Mouse (Mus musculus) gastrocnemius, postnatal 14 days (tissue): Measurements from ENCODE around the gene Slc30a7. TPM values are rescaled to one million over a fixed set of nuclear protein-coding genes. Genes with fewer than 3 reads are reported as not detected.

Experiments
- DNase-seq: peaks from one replicate; pipeline ENCODE4 v3.0.0; 2021; ENCODE audit warnings: mixed read lengths
- intact Hi-C: fragments of 180-260 bp; cut with DNase I; formaldehyde crosslinking; loops from one replicate; pipeline ENCODE4 v1.15.1; 2025; ENCODE audit warnings: low total_unique reads
- microRNA-seq, 2 experiments: library from miRNA; unstranded; fragments of <30 nt; microRNA quantifications; one replicate each; pipeline ENCODE4 v1.2.0; 2021
- total RNA-seq, 2 experiments: library from RNA; stranded (reverse); gene quantifications; 2 replicates each; pipeline ENCODE4 v1.2.3; 2021

Gene Slc30a7
- total RNA-seq, 2 experiments from 2014 or later: 11.0 to 11.2 TPM

GRCm38 (mm10) chr3:115905067-115905466 lies 102.1 kb downstream of the Slc30a7 start:
- DNase-seq: no peak
- intact Hi-C loops: no loop called here

DNA sequence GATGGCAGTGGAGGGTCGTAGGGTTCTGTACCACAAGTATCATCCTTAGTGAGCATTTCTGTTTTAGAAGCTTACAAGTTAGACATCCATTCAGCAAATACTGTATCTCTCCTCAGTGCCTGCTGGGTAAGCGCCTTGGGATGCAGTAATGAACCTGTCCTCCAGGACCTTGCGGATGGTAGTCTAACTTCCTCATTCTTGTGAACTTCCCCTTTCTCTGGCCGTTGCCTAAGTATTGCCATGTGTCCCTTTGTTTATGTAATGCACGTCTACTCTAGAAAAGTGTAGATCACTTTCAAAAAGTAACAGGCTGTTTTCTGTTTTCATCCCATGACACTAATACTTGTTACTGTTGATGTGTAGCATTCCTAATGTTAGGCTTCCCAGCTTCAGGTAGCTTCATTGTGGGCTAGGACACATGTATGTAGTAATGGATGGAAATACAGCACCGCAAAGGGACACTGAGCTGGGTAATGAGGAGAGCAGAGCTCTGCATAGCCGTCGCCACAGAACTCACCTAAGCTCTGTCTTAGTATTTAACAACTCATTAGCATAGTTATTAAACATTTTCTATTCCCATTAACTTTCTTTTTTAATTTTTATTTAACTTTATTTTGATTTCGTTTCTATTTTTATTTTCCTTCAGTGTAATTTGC lies 104.8 kb downstream of the Slc30a7 start:
- DNase-seq: no peak
- intact Hi-C loops: no loop called here

- intact Hi-C loops: no loop called here
- DNase-seq: no peak
These were observed 108.8 kb downstream of the Slc30a7 start for GRCm38 (mm10) chr3:115898354-115898948.

- intact Hi-C loops: no loop called here
- no peak for DNase-seq
These were observed 114.0 kb downstream of the Slc30a7 start for GRCm38 (mm10) chr3:115893166-115893565.

- no peak for DNase-seq
- intact Hi-C loops: no loop called here
These were observed 114.9 kb downstream of the Slc30a7 start for GRCm38 (mm10) chr3:115892341-115892740.

Small RNA genes within 50 kb of the gene (microRNA-seq; reads per million reads assigned to microRNA genes)
- 0 reads per million in 2 experiments for gene Mir669n

Other genes with a start within 250 kb of the Slc30a7 start
- gene Dph5, start 119.6 kb downstream of the Slc30a7 start, total RNA-seq: 1 to 10 TPM; 7.2 to 9.7 TPM
- 10 to 100 TPM; 11.8 to 13.8 TPM for gene Extl2, start 56 bp upstream of the Slc30a7 start, total RNA-seq
- 1 to 10 TPM; 5.3 to 6.3 TPM for gene Vcam1, start 122.3 kb upstream of the Slc30a7 start, total RNA-seq
- gene Gpr88, start 246.1 kb upstream of the Slc30a7 start, total RNA-seq: under 1 TPM; 0.23 to 0.69 TPM